Mouse (Mus musculus) hindbrain, postnatal 0 days (tissue): ENCODE data around the gene Smg8. TPM values are rescaled to one million over a fixed set of nuclear protein-coding genes. Genes with fewer than 3 reads are reported as not detected.

ENCODE experiments used
- ATAC-seq: fragments of 200-750 bp; cut with Nextera tagmentation; 2 replicates; pipeline ENCODE4 v1.8.0; 2017; ENCODE audit warnings: mild to moderate bottlenecking, moderate TSS enrichment, moderate library complexity
- DNase-seq: peaks from one replicate; pipeline ENCODE4 v3.0.0-alpha.2; 2015; ENCODE audit warnings: low spot score
- H3K27ac ChIP-seq: fragments of 300-500 bp; sonication (generic); 2 replicates; pipeline ENCODE4 v1.5.1; 2014; ENCODE audit warnings: mild to moderate bottlenecking
- H3K27me3 ChIP-seq: fragments of 300-500 bp; sonication (generic); 2 replicates; pipeline ENCODE4 v1.6.1; 2014; ENCODE audit warnings: low read length, mixed read lengths; ENCODE audit not compliant: insufficient read depth
- H3K36me3 ChIP-seq: fragments of 300-500 bp; sonication (generic); 2 replicates; pipeline ENCODE4 v1.6.1; 2014; ENCODE audit warnings: low read length, mixed read lengths; ENCODE audit not compliant: insufficient read depth
- H3K4me1 ChIP-seq: fragments of 300-500 bp; sonication (generic); 2 replicates; pipeline ENCODE4 v1.6.1; 2014; ENCODE audit warnings: antibody characterized with exemption, low read length, mixed read lengths; ENCODE audit not compliant: insufficient read depth
- H3K4me2 ChIP-seq: fragments of 300-500 bp; sonication (generic); 2 replicates; pipeline ENCODE4 v1.6.1; 2014; ENCODE audit warnings: low read depth, mild to moderate bottlenecking, low read length, moderate library complexity, mixed read lengths
- H3K4me3 ChIP-seq: fragments of 300-500 bp; sonication (generic); 2 replicates; pipeline ENCODE4 v1.5.1; 2014; ENCODE audit warnings: low read length
- H3K9ac ChIP-seq: fragments of 300-500 bp; sonication (generic); replicated peaks from 2 replicates; pipeline ENCODE4 v1.6.1; 2014; ENCODE audit warnings: mild to moderate bottlenecking, low read length, moderate library complexity, mixed read lengths
- H3K9me3 ChIP-seq: fragments of 300-500 bp; sonication (generic); 2 replicates; pipeline ENCODE4 v1.6.1; 2016; ENCODE audit warnings: low read length, mixed read lengths
- CTCF ChIP-seq: IDR thresholded peaks from 2 replicates; pipeline ENCODE4 v1.5.1; 2016; ENCODE audit warnings: antibody characterized with exemption, control low read depth, low read depth
- WGBS: fragments of 180-500 bp; shearing (Covaris S2); extraction: QIAGEN DNeasy Blood & Tissue Kit; methylation state at CpG from one replicate; pipeline ENCODE4 v1.1.7; 2014; 5-methylcytosine and 5-hydroxymethylcytosine counted together
- polyA plus RNA-seq: library from polyadenylated mRNA; unstranded; fragments of >200 nt; fragmentation: Nextera tagmentation; extraction: Ambion mirVana; gene quantifications from 2 replicates; pipeline ENCODE4 v1.2.1, GENCODE M21; 2015
- total RNA-seq: library from RNA; depleted of rRNA; stranded (reverse); fragments of >200 nt; gene quantifications from 2 replicates; pipeline ENCODE4 v1.2.3, GENCODE M21; 2014

The Smg8 gene
- total and polyA plus RNA-seq, 2 experiments from 2014 or later, result 16.0 to 27.0 TPM

GRCm38 (mm10) chr11:87110172-87110909 is 23.8 kb upstream of the Smg8 start:
- no peaks in the 10 kb centered on the region; the same call in 1 of the 2 replicates for H3K36me3 ChIP-seq
- peak overlapping the region; percentile 82 for H3K27ac ChIP-seq
- peaks cover 4% of the 10 kb centered on the region; the same call in 1 of the 2 replicates for H3K4me1 ChIP-seq
- peak overlapping the region; percentile 75 for H3K4me2 ChIP-seq
- TF ChIP-seq CTCF, result no peak
- ATAC-seq (no peak), DNase-seq (no peak)
- no peaks in the 10 kb centered on the region for H3K9me3 ChIP-seq
- H3K27me3 ChIP-seq, result no peaks in the 10 kb centered on the region
- H3K9ac ChIP-seq, result peak overlapping the region; percentile 77
- peak overlapping the region; percentile 55 for H3K4me3 ChIP-seq
- WGBS, result 6% methylated on average over 9 of the region's 9 CpGs

- DNase-seq, result peak; percentile 51
- no peak for ATAC-seq
- Histone ChIP-seq H3K9me3 (no peaks in the 10 kb centered on the region), H3K27ac (peak overlapping the region; percentile 82), H3K4me3 (peak overlapping the region; percentile 55), H3K4me2 (peak overlapping the region; percentile 75), H3K4me1 (peaks cover 4% of the 10 kb centered on the region; the same call in 1 of the 2 replicates), H3K27me3 (no peaks in the 10 kb centered on the region), H3K36me3 (no peaks in the 10 kb centered on the region; the same call in 1 of the 2 replicates), H3K9ac (peak overlapping the region; percentile 77)
- TF ChIP-seq CTCF, result no peak
- under 1% methylated on average over 42 of the region's 42 CpGs for WGBS
Measured at GRCm38 (mm10) chr11:87109519-87110171, 23.1 kb upstream of the Smg8 start.

- DNase-seq (peak; percentile 100), ATAC-seq (peak; percentile 99)
- H3K27ac ChIP-seq, result peak within 1 kb of the TSS; percentile 82
- under 1% methylated on average over 40 of the region's 40 CpGs for WGBS
- H3K4me3 ChIP-seq, result peak within 1 kb of the TSS; percentile 55
- peak within 1 kb of the TSS; percentile 75 for H3K4me2 ChIP-seq
- TF ChIP-seq CTCF, result no peak
- H3K9ac ChIP-seq, result peak within 1 kb of the TSS; percentile 77
- H3K36me3 ChIP-seq, result no peaks in the 10 kb centered on the region; the same call in 1 of the 2 replicates
- H3K27me3 ChIP-seq, result no peaks in the 10 kb centered on the region
- no peaks in the 10 kb centered on the region for H3K9me3 ChIP-seq
- peaks cover 4% of the 10 kb centered on the region; the same call in 1 of the 2 replicates for H3K4me1 ChIP-seq
Measured at GRCm38 (mm10) chr11:87108755-87109518, 22.4 kb upstream of the Smg8 start, which contains the start of gene Ska2. Ska2 (plus strand) TSS chr11:87109234.

GRCm38 (mm10) chr11:87108409-87108754 is 21.8 kb upstream of the Smg8 start, which contains the start of gene Prr11:
Prr11 (minus strand) TSS chr11:87108708.
- Histone ChIP-seq H3K27ac (peak within 1 kb of the TSS; percentile 82), H3K36me3 (no peaks in the 10 kb centered on the region; the same call in 1 of the 2 replicates), H3K4me1 (peaks cover 4% of the 10 kb centered on the region; the same call in 1 of the 2 replicates), H3K27me3 (no peaks in the 10 kb centered on the region), H3K4me3 (peak within 1 kb of the TSS; percentile 55), H3K9me3 (no peaks in the 10 kb centered on the region), H3K9ac (peak within 1 kb of the TSS; percentile 77), H3K4me2 (peak within 1 kb of the TSS; percentile 75)
- TF ChIP-seq CTCF, result no peak
- under 1% methylated on average over 14 of the region's 14 CpGs for WGBS
- ATAC-seq (no peak), DNase-seq (no peak)

- DNase-seq (no peak), ATAC-seq (no peak)
- H3K4me1 ChIP-seq, result peaks cover 9% of the 10 kb centered on the region
- peaks cover 21% of the 10 kb centered on the region; the same call in 1 of the 2 replicates for H3K36me3 ChIP-seq
- H3K9me3 ChIP-seq, result no peaks in the 10 kb centered on the region
- peak overlapping the region; percentile 82 for H3K4me2 ChIP-seq
- no peak overlapping the region for H3K9ac ChIP-seq
- H3K27ac ChIP-seq, result no peak overlapping the region
- WGBS, result 68% methylated on average over 2 of the region's 2 CpGs
- peak overlapping the region; percentile 66 for H3K4me3 ChIP-seq
- no peak for TF ChIP-seq CTCF
- H3K27me3 ChIP-seq, result no peaks in the 10 kb centered on the region
Measured at GRCm38 (mm10) chr11:87087142-87087541, 568 bp upstream of the Smg8 start.

- TF ChIP-seq CTCF, result no peak
- Histone ChIP-seq H3K4me2 (peak overlapping the region; percentile 82), H3K4me3 (peak overlapping the region; percentile 66), H3K9ac (no peak overlapping the region), H3K36me3 (peaks cover 24% of the 10 kb centered on the region), H3K27ac (no peak overlapping the region), H3K27me3 (no peaks in the 10 kb centered on the region), H3K4me1 (peaks cover 9% of the 10 kb centered on the region), H3K9me3 (no peaks in the 10 kb centered on the region)
- DNase-seq, result no peak
- 90% methylated on average over 13 of the region's 13 CpGs for WGBS
- no peak for ATAC-seq
Measured at GRCm38 (mm10) chr11:87085461-87085860, 1.1 kb downstream of the Smg8 start.
